Mouse (Mus musculus) lung, postnatal 0 days (tissue): Measurements from ENCODE around the gene Utp4.

Experiments
- CTCF ChIP-seq: IDR thresholded peaks from 2 replicates; pipeline ENCODE4 v1.5.1; 2016; ENCODE audit warnings: antibody characterized with exemption, mild to moderate bottlenecking
- EP300 ChIP-seq: IDR thresholded peaks from 2 replicates; pipeline ENCODE4 v1.6.1; 2016; ENCODE audit warnings: antibody characterized with exemption, mild to moderate bottlenecking, control low read depth

GRCm38 (mm10) chr8:106870051-106870450 lies 23.4 kb upstream of the Utp4 start, which contains the start of gene Has3:
- TF ChIP-seq CTCF, result no peak
- no peak for TF ChIP-seq EP300
